Mouse (Mus musculus) intestine, postnatal 0 days (tissue): ENCODE measurements around the gene Mllt1. TPM values are rescaled to one million over a fixed set of nuclear protein-coding genes. Genes with fewer than 3 reads are reported as not detected.
"Not testable (repeated sequence)": the region's sequence is repeated elsewhere in the genome, so short reads cannot be mapped to it uniquely, and the experiment has no call there.

ENCODE experiments used
- ATAC-seq: fragments of 200-750 bp; cut with Nextera tagmentation; 2 replicates; pipeline ENCODE4 v1.8.0; 2017; ENCODE audit warnings: mild to moderate bottlenecking, moderate TSS enrichment, moderate library complexity
- H3K27ac ChIP-seq: fragments of 300-500 bp; sonication (generic); 2 replicates; pipeline ENCODE4 v1.5.1; 2014; ENCODE audit warnings: mild to moderate bottlenecking, low read depth, low read length, moderate library complexity
- H3K27me3 ChIP-seq: fragments of 300-500 bp; sonication (generic); replicated peaks from 2 replicates; pipeline ENCODE4 v1.6.1; 2014; ENCODE audit warnings: low read length, mixed read lengths; ENCODE audit not compliant: control insufficient read depth, insufficient read depth
- H3K36me3 ChIP-seq: fragments of 300-500 bp; sonication (generic); 2 replicates; pipeline ENCODE4 v1.6.1; 2014; ENCODE audit warnings: mild to moderate bottlenecking, moderate library complexity; ENCODE audit not compliant: control insufficient read depth, insufficient read depth
- H3K4me1 ChIP-seq: fragments of 300-500 bp; sonication (generic); replicated peaks from 2 replicates; pipeline ENCODE4 v1.6.1; 2014; ENCODE audit warnings: antibody characterized with exemption, low read length, mixed read lengths; ENCODE audit not compliant: control insufficient read depth, insufficient read depth
- H3K4me2 ChIP-seq: fragments of 300-500 bp; sonication (generic); replicated peaks from 2 replicates; pipeline ENCODE4 v1.6.1; 2014; ENCODE audit warnings: low read depth, mild to moderate bottlenecking, moderate library complexity
- H3K4me3 ChIP-seq: fragments of 300-500 bp; sonication (generic); 2 replicates; pipeline ENCODE4 v1.5.1; 2014; ENCODE audit warnings: low read depth, low read length
- H3K9ac ChIP-seq: fragments of 300-500 bp; sonication (generic); 2 replicates; pipeline ENCODE4 v1.6.1; 2014; ENCODE audit warnings: mild to moderate bottlenecking, low read depth, low read length
- H3K9me3 ChIP-seq: fragments of 300-500 bp; sonication (generic); 2 replicates; pipeline ENCODE4 v1.6.1; 2016; ENCODE audit warnings: mixed run types; ENCODE audit not compliant: control insufficient read depth
- CTCF ChIP-seq: sonication (generic); IDR thresholded peaks from 2 replicates; pipeline ENCODE4 v1.5.1; 2016; ENCODE audit warnings: low read depth, mild to moderate bottlenecking, control low read depth, antibody characterized with exemption, moderate library complexity
- WGBS: fragments of 180-500 bp; shearing (Covaris S2); extraction: QIAGEN DNeasy Blood & Tissue Kit; methylation state at CpG from one replicate; pipeline ENCODE4 v1.1.7; 2014; 5-methylcytosine and 5-hydroxymethylcytosine counted together
- polyA plus RNA-seq: library from polyadenylated mRNA; unstranded; fragments of >200 nt; fragmentation: Nextera tagmentation; extraction: Ambion mirVana; gene quantifications from 2 replicates; pipeline ENCODE4 v1.2.1, GENCODE M21; 2015

The Mllt1 gene
- polyA plus RNA-seq, 1 experiment from 2014 or later, result 10.5 TPM

DNA sequence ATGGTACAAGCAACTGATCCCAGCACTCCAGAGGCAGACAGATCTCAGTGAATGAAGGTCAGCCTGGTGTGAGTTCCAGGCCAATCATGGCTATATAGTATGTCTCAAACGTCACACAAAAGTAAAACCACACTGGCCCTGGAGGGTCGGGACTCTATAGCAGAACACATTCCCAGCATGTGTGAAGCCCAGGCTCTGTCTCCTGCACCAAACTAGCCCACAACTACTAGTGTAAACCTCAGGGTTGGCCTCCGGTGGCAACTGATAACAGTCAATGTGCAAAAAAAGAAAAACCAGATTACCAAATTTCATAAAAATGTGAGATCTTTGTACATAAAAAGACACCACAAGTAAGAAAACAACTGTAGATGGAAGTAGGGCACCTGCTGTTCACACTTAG, 22.2 kb downstream of the Mllt1 start:
- H3K9ac ChIP-seq, result no peak overlapping the region
- 93% methylated on average over 3 of the region's 3 CpGs for WGBS
- no peak for TF ChIP-seq CTCF
- H3K27me3 ChIP-seq, result no peaks in the 10 kb centered on the region
- H3K4me3 ChIP-seq, result no peak overlapping the region
- peaks cover 49% of the 10 kb centered on the region for H3K36me3 ChIP-seq
- H3K4me2 ChIP-seq, result no peak overlapping the region
- ATAC-seq, result no peak
- H3K4me1 ChIP-seq, result no peaks in the 10 kb centered on the region
- H3K9me3 ChIP-seq, result no peaks in the 10 kb centered on the region
- H3K27ac ChIP-seq, result no peak overlapping the region

DNA sequence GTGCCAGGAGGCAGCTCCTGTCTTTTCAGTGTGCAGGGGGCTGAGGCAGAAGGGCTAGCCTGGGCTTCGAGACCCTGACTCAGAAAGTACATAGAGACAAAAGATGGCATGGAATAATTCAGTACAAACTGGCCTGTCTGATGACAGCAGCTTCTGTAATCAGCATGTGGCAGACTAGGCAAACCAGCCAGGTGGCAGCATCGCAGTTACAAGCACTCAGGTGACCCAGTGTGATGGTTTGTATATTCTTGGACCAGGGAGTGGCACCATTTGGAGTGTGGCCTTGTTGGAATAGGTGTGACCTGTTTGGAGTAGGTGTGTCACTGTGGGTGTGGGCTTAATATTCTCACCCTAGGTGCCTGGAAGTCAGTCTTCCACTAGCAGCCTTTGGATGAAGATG, 25.5 kb downstream of the Mllt1 start:
- H3K4me3 ChIP-seq, H3K4me1 ChIP-seq, H3K27ac ChIP-seq, H3K9me3 ChIP-seq, H3K4me2 ChIP-seq, ATAC-seq, H3K9ac ChIP-seq, H3K27me3 ChIP-seq: not testable (repeated sequence)
- 78% methylated on average over 2 of the region's 2 CpGs for WGBS
- H3K36me3 ChIP-seq, result peaks cover 40% of the 10 kb centered on the region
- TF ChIP-seq CTCF, result peak; percentile 26

DNA sequence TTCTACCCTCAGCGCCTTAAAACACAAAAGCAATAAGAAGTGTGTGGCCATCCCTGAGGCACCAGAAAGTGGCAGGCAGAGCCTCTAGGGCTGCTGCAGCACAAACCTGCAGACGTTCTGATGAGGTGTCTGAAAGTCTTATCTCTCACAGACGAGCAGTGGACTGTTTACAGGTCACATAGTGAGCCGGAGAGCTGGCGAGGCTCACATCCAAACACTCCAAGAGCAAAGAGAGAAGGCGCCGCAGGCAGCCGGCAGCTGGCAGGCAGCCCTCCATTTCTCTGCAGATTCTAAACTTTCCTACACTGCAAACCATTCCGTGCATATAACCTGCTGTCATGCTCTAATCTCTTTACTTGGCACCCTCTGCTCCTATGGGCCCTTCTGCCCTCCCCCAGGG, 27.3 kb downstream of the Mllt1 start:
- H3K4me2 ChIP-seq, result no peak overlapping the region
- ATAC-seq, result no peak
- no peaks in the 10 kb centered on the region for H3K27me3 ChIP-seq
- H3K9me3 ChIP-seq, result no peaks in the 10 kb centered on the region
- H3K9ac ChIP-seq, result no peak overlapping the region
- no peak for TF ChIP-seq CTCF
- WGBS, result 27% methylated on average over 9 of the region's 9 CpGs
- H3K4me3 ChIP-seq, result no peak overlapping the region
- H3K36me3 ChIP-seq, result peaks cover 27% of the 10 kb centered on the region
- H3K27ac ChIP-seq, result no peak overlapping the region
- no peaks in the 10 kb centered on the region for H3K4me1 ChIP-seq

DNA sequence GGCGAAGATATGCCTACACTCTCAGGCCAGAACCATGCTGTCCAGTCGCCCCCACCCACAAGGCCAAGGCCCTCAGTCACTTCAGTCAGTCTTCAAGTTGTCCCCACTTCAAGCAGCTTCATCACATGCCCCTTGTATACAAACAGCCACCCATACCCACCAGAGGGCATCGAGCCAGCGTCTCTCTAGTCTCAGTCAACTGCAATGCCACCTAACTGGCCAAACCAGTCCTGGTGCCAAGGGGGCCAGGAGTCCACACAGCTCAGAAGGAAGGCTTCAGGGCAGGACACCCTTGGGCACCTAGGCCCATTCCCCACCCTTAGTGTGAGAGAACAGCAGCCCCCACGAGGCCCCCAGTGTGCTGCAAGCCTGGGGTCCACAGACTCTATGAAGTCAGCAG, 28.1 kb downstream of the Mllt1 start:
- H3K27ac ChIP-seq, result no peak overlapping the region
- ATAC-seq, result no peak; the same call in 1 of the 2 replicates
- H3K9me3 ChIP-seq, result no peaks in the 10 kb centered on the region
- 71% methylated on average over 5 of the region's 5 CpGs for WGBS
- H3K36me3 ChIP-seq, result peaks cover 28% of the 10 kb centered on the region
- H3K4me2 ChIP-seq, result no peak overlapping the region
- peak; percentile 17; the same call in 1 of the 2 replicates for TF ChIP-seq CTCF
- no peaks in the 10 kb centered on the region for H3K4me1 ChIP-seq
- no peak overlapping the region for H3K9ac ChIP-seq
- no peak overlapping the region for H3K4me3 ChIP-seq
- no peaks in the 10 kb centered on the region for H3K27me3 ChIP-seq

DNA sequence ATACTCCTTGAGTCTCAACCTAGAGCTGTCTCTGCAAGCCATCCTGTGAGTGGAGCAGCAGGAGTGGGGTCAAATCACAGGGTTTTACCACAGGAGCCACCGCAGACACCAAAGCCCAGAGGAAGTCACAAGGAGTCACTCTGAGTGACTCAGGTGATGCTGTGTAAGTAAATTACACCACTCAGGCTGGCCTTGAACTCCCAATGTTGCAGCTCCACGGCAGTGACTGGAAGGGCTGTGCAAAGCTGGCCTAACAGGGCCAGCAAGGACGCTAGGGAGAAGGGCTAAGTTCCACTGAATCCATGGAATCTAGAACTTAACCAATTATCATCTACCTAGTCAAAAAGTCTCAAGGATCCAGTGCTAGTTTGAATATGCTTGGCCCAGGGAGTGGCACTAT, 29.0 kb downstream of the Mllt1 start:
- no peaks in the 10 kb centered on the region for H3K9me3 ChIP-seq
- H3K4me1 ChIP-seq, result no peaks in the 10 kb centered on the region
- 84% methylated on average over 3 of the region's 3 CpGs for WGBS
- no peak overlapping the region for H3K4me2 ChIP-seq
- no peak for ATAC-seq
- H3K27me3 ChIP-seq, result no peaks in the 10 kb centered on the region
- no peak overlapping the region for H3K9ac ChIP-seq
- H3K4me3 ChIP-seq, result no peak overlapping the region
- no peak overlapping the region for H3K27ac ChIP-seq
- no peak for TF ChIP-seq CTCF
- peaks cover 32% of the 10 kb centered on the region for H3K36me3 ChIP-seq

DNA sequence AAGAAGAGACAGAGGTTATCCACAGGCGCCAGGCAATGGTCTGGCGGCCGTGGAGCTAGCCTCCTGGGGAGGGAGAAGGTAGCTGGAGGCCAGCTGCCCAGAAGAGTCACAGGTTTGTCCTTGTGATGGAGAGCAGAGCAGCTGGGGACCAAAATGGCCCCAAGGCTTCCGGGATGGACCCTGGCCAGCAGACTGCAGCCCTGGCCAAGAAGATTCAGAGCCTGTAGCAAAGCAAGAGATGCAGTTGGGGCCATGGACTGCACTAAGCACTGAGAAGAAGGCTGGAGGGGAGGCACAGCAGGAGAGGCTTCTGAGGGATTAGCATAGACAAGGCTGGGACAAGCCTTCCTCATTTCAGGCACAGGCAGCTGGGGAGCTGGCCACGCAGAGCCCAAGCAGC, 32.5 kb downstream of the Mllt1 start:
- Histone ChIP-seq H3K9me3 (no peaks in the 10 kb centered on the region), H3K36me3 (peaks cover 52% of the 10 kb centered on the region), H3K27me3 (no peaks in the 10 kb centered on the region), H3K27ac (no peak overlapping the region), H3K4me1 (no peaks in the 10 kb centered on the region), H3K4me3 (no peak overlapping the region), H3K9ac (no peak overlapping the region), H3K4me2 (no peak overlapping the region)
- WGBS, result 88% methylated on average over 5 of the region's 5 CpGs
- ATAC-seq, result no peak
- TF ChIP-seq CTCF, result no peak

DNA sequence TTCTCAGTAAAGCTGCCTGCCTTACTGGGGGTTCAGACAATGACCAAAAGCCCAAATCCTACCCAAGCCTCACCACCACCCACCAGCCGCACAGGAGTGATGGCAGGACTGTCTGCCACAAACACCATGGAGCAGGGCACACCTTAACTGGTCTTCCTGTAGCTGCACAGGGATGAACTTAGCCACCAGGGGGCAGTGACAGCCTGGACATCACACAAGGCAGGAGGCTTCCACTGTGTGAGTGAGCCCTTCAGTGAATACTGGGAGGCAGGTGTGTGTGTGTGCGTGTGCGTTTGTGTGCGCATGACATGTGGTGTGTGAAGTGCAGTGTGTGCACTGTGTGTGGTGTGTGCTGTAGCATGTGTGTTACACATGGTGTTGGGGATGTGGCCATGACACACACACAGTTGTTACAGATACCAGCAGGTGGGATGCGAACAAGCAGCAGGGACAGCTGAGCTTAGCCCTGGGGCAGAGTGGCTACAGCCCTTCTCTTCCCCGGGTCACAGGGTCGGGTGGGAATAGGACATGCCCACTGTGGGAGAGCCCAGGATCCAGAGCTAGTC, 37.5 kb downstream of the Mllt1 start:
- Histone ChIP-seq H3K4me1 (no peaks in the 10 kb centered on the region), H3K36me3 (peaks cover 88% of the 10 kb centered on the region), H3K4me3 (no peak overlapping the region), H3K9ac (no peak overlapping the region), H3K4me2 (no peak overlapping the region), H3K9me3 (no peaks in the 10 kb centered on the region), H3K27ac (no peak overlapping the region), H3K27me3 (no peaks in the 10 kb centered on the region)
- 76% methylated on average over 7 of the region's 7 CpGs for WGBS
- peak; percentile 99 for TF ChIP-seq CTCF
- ATAC-seq, result peak; percentile 80
